Mouse (Mus musculus): ENCODE data around the gene Ier5. TPM values are rescaled to one million over a fixed set of nuclear protein-coding genes. Genes with fewer than 3 reads are reported as not detected.

Ier5 gene
- total and polyA plus RNA-seq, 3 experiments = 47.7 to 59.3 (median 58.8) TPM

DNA sequence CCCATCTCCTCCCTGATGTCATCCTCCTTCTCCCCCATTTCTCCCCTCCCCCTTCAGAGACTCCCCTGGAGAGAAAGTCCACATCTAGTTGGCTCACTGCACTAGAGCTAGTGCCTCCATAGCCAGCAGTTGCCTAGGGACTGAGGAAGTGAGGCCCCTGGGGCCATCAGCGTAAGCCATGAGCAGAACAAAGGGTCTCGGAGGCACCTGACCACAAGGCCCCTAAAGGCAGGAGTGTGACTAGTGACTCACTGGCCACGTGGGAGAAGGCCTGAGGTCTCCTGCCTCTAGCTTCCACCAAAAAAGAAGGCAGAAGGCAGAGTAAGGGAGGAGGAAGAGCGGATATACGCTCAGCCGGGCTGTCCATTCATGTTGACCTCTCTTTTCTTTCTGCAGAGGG is 25.5 kb downstream of the Ier5 start:
- H3K9me3 ChIP-seq (replicated peaks; ENCODE audit: low read length) = no peaks in the 10 kb centered on the region
- TF ChIP-seq USF2 (conservative IDR thresholded peaks at IDR 0.05; ENCODE audit: low read depth, low read length) = no peak
- no peak for TF ChIP-seq MYC (IDR thresholded peaks at IDR 0.05; ENCODE audit: low read depth, low read length)
- peak; percentile 72 for TF ChIP-seq BHLHE40 (IDR thresholded peaks at IDR 0.05; ENCODE audit: low read depth, low read length)
- H3K4me3 ChIP-seq (replicated peaks in 1 of 3; ENCODE audit: low read depth in 2 of 3, low read length in 2 of 3, poor library complexity in 1 of 3) = no peak overlapping the region
- dilution Hi-C loops (cut with MboI; ENCODE audit: extremely low pct_ligation_motif_present, extremely low pct_unique_long_range_greater_than_20kb, low sequenced_read_pairs) (no loop called here), in situ Hi-C loops (cut with MboI; ENCODE audit: low pct_ligation_motif_present, low pct_unique_long_range_greater_than_20kb, low sequenced_read_pairs) (no loop called here)
- no peak overlapping the region for H3K4me2 ChIP-seq (ENCODE audit: insufficient read depth, low read depth, poor library complexity, severe bottlenecking)
- H3K27ac ChIP-seq (ENCODE audit: insufficient read depth, low read depth) = no peak overlapping the region
- H3K79me2 ChIP-seq (replicated peaks; ENCODE audit: control insufficient read depth, extremely low read depth, insufficient read depth, poor library complexity, severe bottlenecking) = no peaks in the 10 kb centered on the region
- no peak overlapping the region for H3K9ac ChIP-seq (ENCODE audit: insufficient read depth, low read depth)
- H3K36me3 ChIP-seq (replicated peaks in 1 of 2; ENCODE audit: control insufficient read depth in 1 of 2, insufficient read depth in 1 of 2, low read length in 1 of 2) = no peaks in the 10 kb centered on the region
- H3K4me1 ChIP-seq (ENCODE audit: control insufficient read depth in 1 of 2, insufficient read depth in 2 of 2) = peaks cover 31 to 68% of the 10 kb centered on the region in 2 experiments
- no peak for DNase-seq (ENCODE audit: extremely low read depth)
- H3K27me3 ChIP-seq (replicated peaks) = no peaks in the 10 kb centered on the region

DNA sequence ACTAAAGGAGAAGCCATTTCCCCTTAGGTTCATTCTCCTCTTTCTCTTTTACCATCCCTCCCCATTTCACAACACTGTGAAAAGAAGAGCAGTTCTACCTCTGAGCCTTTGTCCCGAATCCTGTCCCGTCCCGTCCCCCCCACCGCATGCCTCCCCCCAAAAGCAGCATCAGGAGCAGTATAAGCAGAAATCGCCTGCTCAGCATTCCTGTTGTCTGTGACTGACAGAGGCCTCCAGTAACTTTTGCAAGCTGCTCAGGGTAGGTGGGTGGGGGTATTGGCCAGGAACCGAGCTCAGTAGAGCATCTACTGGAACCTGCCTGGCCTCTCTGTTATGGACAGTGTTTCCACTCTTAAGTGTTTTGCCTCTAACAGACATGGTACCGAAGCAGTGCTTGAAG is 26.3 kb downstream of the Ier5 start:
- no peaks in the 10 kb centered on the region for H3K79me2 ChIP-seq (replicated peaks; ENCODE audit: control insufficient read depth, extremely low read depth, insufficient read depth, poor library complexity, severe bottlenecking)
- TF ChIP-seq MXI1 (IDR thresholded peaks at IDR 0.05; ENCODE audit: low read depth, low read length) (no peak), ZKSCAN1 (IDR thresholded peaks at IDR 0.05; ENCODE audit: borderline replicate concordance, low read depth, low read length) (no peak), MAFK (IDR thresholded peaks at IDR 0.05; ENCODE audit: insufficient replicate concordance, low read length) (peak; percentile 89), ZNF384 (IDR thresholded peaks at IDR 0.05; ENCODE audit: low read depth, low read length) (no peak), RCOR1 (conservative IDR thresholded peaks at IDR 0.05; ENCODE audit: low read depth, low read length) (no peak), CHD2 (IDR thresholded peaks at IDR 0.05; ENCODE audit: low read length) (no peak)
- H3K9me3 ChIP-seq (replicated peaks; ENCODE audit: low read length) = no peaks in the 10 kb centered on the region
- in situ Hi-C loops (cut with MboI; ENCODE audit: low pct_ligation_motif_present, low pct_unique_long_range_greater_than_20kb, low sequenced_read_pairs) (no loop called here), dilution Hi-C loops (cut with MboI; ENCODE audit: extremely low pct_ligation_motif_present, extremely low pct_unique_long_range_greater_than_20kb, low sequenced_read_pairs) (no loop called here)
- no peaks in the 10 kb centered on the region for H3K36me3 ChIP-seq (replicated peaks in 1 of 2; ENCODE audit: control insufficient read depth in 1 of 2, insufficient read depth in 1 of 2, low read length in 1 of 2)
- DNase-seq (ENCODE audit: extremely low read depth) = no peak
- H3K9ac ChIP-seq (ENCODE audit: insufficient read depth, low read depth) = no peak overlapping the region
- peaks cover 28 to 65% of the 10 kb centered on the region in 2 experiments for H3K4me1 ChIP-seq (ENCODE audit: control insufficient read depth in 1 of 2, insufficient read depth in 2 of 2)
- no peaks in the 10 kb centered on the region for H3K27me3 ChIP-seq (replicated peaks)
- H3K27ac ChIP-seq (ENCODE audit: insufficient read depth, low read depth) = no peak overlapping the region
- H3K4me3 ChIP-seq (replicated peaks in 1 of 3; ENCODE audit: low read depth in 2 of 3, low read length in 2 of 3, poor library complexity in 1 of 3) = no peak overlapping the region
- H3K4me2 ChIP-seq (ENCODE audit: insufficient read depth, low read depth, poor library complexity, severe bottlenecking) = no peak overlapping the region

DNA sequence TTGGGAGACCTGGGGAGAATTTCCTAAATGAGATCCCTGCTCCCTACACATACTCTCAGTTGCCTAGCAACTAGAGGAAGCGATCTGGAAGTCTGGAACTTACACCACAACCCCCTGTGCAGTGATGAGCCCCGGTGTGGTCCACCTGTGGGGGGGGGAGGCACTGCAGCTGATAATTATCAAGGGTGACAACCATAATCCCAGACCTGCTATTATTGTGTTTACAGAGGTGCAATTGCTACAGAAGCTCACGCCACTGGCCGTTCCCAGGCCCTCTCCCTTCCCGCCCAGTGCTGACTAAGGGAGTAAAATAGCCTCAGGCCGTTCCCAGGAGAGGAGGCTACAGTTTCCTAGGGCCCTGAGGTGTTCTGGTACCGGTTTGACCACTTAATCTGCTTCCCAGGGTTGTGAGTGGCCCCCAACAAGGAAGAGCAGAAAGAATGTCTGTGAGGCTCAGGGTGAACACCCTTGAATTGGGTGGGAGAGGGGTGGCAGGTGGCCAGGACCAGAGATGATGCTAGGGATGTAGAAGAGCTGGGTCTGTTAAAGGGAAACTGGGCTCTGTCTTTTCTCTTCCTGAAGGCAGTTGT is 28.1 kb downstream of the Ier5 start:
- dilution Hi-C loops (cut with MboI; ENCODE audit: extremely low pct_ligation_motif_present, extremely low pct_unique_long_range_greater_than_20kb, low sequenced_read_pairs) (no loop called here), in situ Hi-C loops (cut with MboI; ENCODE audit: low pct_ligation_motif_present, low pct_unique_long_range_greater_than_20kb, low sequenced_read_pairs) (no loop called here)
- TF ChIP-seq NELFE (IDR thresholded peaks at IDR 0.05; ENCODE audit: low read depth, low read length) = no peak
- TF ChIP-seq NRF1 (IDR thresholded peaks at IDR 0.05; ENCODE audit: low read depth, low read length) = no peak
- TF ChIP-seq UBTF (IDR thresholded peaks at IDR 0.05; ENCODE audit: low read depth, low read length) = no peak
- no peak for TF ChIP-seq ZNF384 (IDR thresholded peaks at IDR 0.05; ENCODE audit: low read depth, low read length)
- no peak for TF ChIP-seq MAZ (IDR thresholded peaks at IDR 0.05; ENCODE audit: low read depth, low read length)
- TF ChIP-seq KAT2A (IDR thresholded peaks at IDR 0.05; ENCODE audit: insufficient replicate concordance, low read length) = no peak
- TF ChIP-seq JUND (conservative IDR thresholded peaks at IDR 0.05; ENCODE audit: low read depth, low read length) = no peak
- TF ChIP-seq ZMIZ1 (IDR thresholded peaks at IDR 0.05; ENCODE audit: low read depth, low read length) = no peak
- TF ChIP-seq RAD21 (IDR thresholded peaks at IDR 0.05; ENCODE audit: low read depth, low read length) = no peak
- TF ChIP-seq POLR2A (IDR thresholded peaks at IDR 0.05; ENCODE audit: low read depth, low read length) = no peak
- Histone ChIP-seq H3K4me2 (ENCODE audit: insufficient read depth, low read depth, poor library complexity, severe bottlenecking) (no peak overlapping the region), H3K4me1 (ENCODE audit: control insufficient read depth in 1 of 2, insufficient read depth in 2 of 2) (peaks cover 28 to 73% of the 10 kb centered on the region in 2 experiments), H3K9me3 (replicated peaks; ENCODE audit: low read length) (no peaks in the 10 kb centered on the region), H3K4me3 (replicated peaks in 1 of 3; ENCODE audit: low read depth in 2 of 3, low read length in 2 of 3, poor library complexity in 1 of 3) (no peak overlapping the region), H3K9ac (ENCODE audit: insufficient read depth, low read depth) (no peak overlapping the region), H3K79me2 (replicated peaks; ENCODE audit: control insufficient read depth, extremely low read depth, insufficient read depth, poor library complexity, severe bottlenecking) (no peaks in the 10 kb centered on the region), H3K27me3 (replicated peaks) (no peaks in the 10 kb centered on the region), H3K27ac (ENCODE audit: insufficient read depth, low read depth) (no peak overlapping the region), H3K36me3 (replicated peaks in 1 of 2; ENCODE audit: control insufficient read depth in 1 of 2, insufficient read depth in 1 of 2, low read length in 1 of 2) (no peaks in the 10 kb centered on the region)
- DNase-seq (ENCODE audit: extremely low read depth) = no peak
